Mouse (Mus musculus) midbrain, embryonic 14.5 days (tissue): ENCODE data around the gene Zfp36. TPM values are rescaled to one million over a fixed set of nuclear protein-coding genes. Genes with fewer than 3 reads are reported as not detected.

ENCODE experiments used
- ATAC-seq: fragments of 200-750 bp; cut with Nextera tagmentation; 2 replicates; pipeline ENCODE4 v1.8.0; 2017; ENCODE audit warnings: moderate number of reproducible peaks, moderate library complexity; ENCODE audit not compliant: low FRiP score, low TSS enrichment
- DNase-seq: peaks from one replicate; pipeline ENCODE4 v3.0.0-alpha.2; 2015
- H3K27ac ChIP-seq: fragments of 300-500 bp; sonication (generic); replicated peaks from 2 replicates; pipeline ENCODE4 v1.5.1; 2014; ENCODE audit warnings: mild to moderate bottlenecking, low read depth, low read length, moderate library complexity
- H3K27me3 ChIP-seq: fragments of 300-500 bp; sonication (generic); 2 replicates; pipeline ENCODE4 v1.6.1; 2014; ENCODE audit warnings: low read length, control low read depth, mixed read lengths; ENCODE audit not compliant: control insufficient read depth, insufficient read depth
- H3K36me3 ChIP-seq: fragments of 300-500 bp; sonication (generic); 2 replicates; pipeline ENCODE4 v1.6.1; 2014; ENCODE audit warnings: low read length, control low read depth; ENCODE audit not compliant: control insufficient read depth, insufficient read depth
- H3K4me1 ChIP-seq: fragments of 300-500 bp; sonication (generic); 2 replicates; pipeline ENCODE4 v1.6.1; 2014; ENCODE audit warnings: mild to moderate bottlenecking, antibody characterized with exemption, low read length, control low read depth; ENCODE audit not compliant: control insufficient read depth, insufficient read depth
- H3K4me2 ChIP-seq: fragments of 300-500 bp; sonication (generic); 2 replicates; pipeline ENCODE4 v1.6.1; 2014; ENCODE audit warnings: mild to moderate bottlenecking, low read length, moderate library complexity
- H3K4me3 ChIP-seq: fragments of 300-500 bp; sonication (generic); replicated peaks from 2 replicates; pipeline ENCODE4 v1.5.1; 2014; ENCODE audit warnings: low read depth, low read length
- H3K9ac ChIP-seq: fragments of 300-500 bp; sonication (generic); replicated peaks from 2 replicates; pipeline ENCODE4 v1.6.1; 2014; ENCODE audit warnings: mild to moderate bottlenecking, low read length, moderate library complexity
- H3K9me3 ChIP-seq: fragments of 300-500 bp; sonication (generic); 2 replicates; pipeline ENCODE4 v1.6.1; 2016; ENCODE audit warnings: low read length, control low read depth, mixed read lengths; ENCODE audit not compliant: control insufficient read depth
- WGBS: fragments of 180-500 bp; shearing (Covaris S2); extraction: QIAGEN DNeasy Blood & Tissue Kit; methylation state at CpG from one replicate; pipeline ENCODE4 v1.1.7; 2014; 5-methylcytosine and 5-hydroxymethylcytosine counted together
- polyA plus RNA-seq: library from polyadenylated mRNA; unstranded; fragments of >200 nt; fragmentation: Nextera tagmentation; extraction: Ambion mirVana; gene quantifications from 2 replicates; pipeline ENCODE4 v1.2.1, GENCODE M21; 2014

Zfp36 gene
- polyA plus RNA-seq, 1 experiment from 2014 or later: 3.4 TPM

DNA sequence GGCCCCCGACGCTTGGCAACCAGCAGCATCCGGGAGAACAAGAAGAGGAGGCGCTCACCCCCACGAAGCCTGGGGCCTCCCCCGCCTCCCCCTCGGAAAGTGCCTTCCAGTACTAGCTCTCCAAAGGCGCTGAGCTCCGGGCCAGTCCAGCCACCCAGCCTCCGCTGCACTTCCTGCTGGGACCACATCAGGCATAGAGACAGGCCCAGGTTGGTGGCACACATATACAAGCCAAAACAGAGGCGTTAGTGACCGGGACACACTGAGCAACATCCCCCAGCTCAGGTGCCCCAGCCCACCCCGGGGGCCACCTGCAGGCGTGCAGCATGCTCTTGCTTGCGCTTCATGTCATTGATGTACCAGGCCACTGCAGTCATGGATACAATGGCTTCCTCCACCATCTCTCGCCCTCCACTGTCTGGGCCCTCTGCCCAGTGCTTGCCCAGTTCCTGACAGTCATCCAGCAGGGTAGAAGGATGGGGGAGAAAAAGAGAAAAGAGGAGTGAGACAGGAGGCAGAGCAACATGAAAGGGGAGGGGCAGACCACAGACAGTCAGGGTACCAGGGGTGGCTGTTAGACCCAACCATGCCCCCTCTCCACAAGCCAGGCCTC lies 12.3 kb downstream of the Zfp36 start:
- H3K9ac ChIP-seq: no peak overlapping the region
- peaks cover 43% of the 10 kb centered on the region for H3K36me3 ChIP-seq
- H3K4me2 ChIP-seq: no peak overlapping the region
- no peaks in the 10 kb centered on the region for H3K9me3 ChIP-seq
- no peak overlapping the region for H3K4me3 ChIP-seq
- no peak overlapping the region for H3K27ac ChIP-seq
- H3K27me3 ChIP-seq: no peaks in the 10 kb centered on the region
- 91% methylated on average over 16 of the region's 16 CpGs for WGBS
- DNase-seq (no peak), ATAC-seq (no peak)
- H3K4me1 ChIP-seq: peaks cover 17% of the 10 kb centered on the region; the same call in 1 of the 2 replicates

DNA sequence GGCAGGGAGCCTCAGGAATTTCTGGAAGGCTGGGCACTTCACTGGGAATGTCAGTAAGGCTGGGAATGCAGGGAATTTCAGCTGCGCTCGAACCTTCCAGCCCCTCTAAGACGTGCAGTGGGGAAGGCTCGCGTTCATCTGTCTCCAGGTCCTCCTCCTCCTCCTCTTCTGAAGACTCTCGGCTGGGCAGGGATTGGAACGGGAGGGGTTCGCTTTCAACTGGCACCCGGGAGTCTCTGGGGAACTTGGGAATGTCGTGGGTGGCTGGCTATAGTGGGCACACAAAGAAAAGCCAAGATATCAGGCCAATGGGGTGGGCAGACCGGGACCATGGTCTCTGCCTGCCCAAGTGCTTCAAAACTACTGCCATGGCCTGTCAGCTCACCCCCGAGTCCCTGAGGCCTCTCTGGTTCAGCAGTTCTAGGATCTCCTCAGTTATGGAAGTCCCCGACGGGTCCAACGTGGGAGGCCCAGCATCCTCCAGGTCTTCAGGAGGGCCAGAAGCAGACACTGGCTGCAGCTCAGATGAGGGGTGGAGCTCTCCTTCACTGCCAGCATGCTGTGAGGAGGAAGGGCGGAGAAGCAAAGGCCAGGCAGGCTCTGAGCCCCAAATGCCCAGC lies 17.5 kb downstream of the Zfp36 start:
- Histone ChIP-seq H3K4me1 (peaks cover 9% of the 10 kb centered on the region; the same call in 1 of the 2 replicates), H3K9ac (no peak overlapping the region), H3K4me2 (no peak overlapping the region), H3K9me3 (no peaks in the 10 kb centered on the region), H3K36me3 (peaks cover 60% of the 10 kb centered on the region), H3K4me3 (no peak overlapping the region), H3K27ac (no peak overlapping the region), H3K27me3 (no peaks in the 10 kb centered on the region)
- ATAC-seq (no peak), DNase-seq (no peak)
- WGBS: 93% methylated on average over 16 of the region's 16 CpGs

DNA sequence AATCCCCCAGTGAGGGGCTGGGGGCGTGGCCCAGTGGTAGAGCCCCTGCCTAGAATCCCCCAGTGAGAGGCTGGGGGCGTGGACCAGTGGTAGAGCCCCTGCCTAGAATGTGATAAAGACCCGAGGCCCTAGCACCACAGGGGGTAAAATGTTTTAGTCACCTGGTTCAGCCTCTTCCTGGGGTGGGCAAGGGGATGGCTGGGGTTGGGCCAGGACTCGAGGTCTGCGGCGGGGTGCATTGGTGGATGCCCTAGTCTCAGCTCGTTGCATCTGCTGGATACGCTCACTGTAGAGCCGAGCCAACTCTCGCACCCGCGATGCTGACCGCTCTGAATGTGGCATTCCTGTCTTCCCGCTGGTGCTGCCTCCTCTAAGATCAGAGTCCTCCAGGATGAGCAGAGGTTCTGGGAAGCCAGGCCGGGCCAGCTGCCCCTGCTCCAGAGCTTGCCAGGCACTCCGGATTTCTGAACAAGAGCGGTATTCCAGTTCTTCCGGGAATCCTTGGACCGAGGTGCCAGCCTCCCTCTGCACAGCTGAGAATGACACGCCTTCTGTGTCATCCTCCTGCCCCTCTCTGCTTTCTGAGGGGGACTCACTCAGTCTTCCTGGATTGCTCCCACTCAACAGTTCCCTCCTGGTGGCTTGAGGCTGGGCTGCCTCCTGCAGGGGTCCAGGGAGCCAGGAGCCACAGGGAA lies 18.3 kb downstream of the Zfp36 start:
- Histone ChIP-seq H3K4me3 (no peak overlapping the region), H3K4me2 (no peak overlapping the region), H3K27ac (no peak overlapping the region), H3K9me3 (no peaks in the 10 kb centered on the region), H3K4me1 (peaks cover 9% of the 10 kb centered on the region; the same call in 1 of the 2 replicates), H3K27me3 (no peaks in the 10 kb centered on the region), H3K9ac (no peak overlapping the region), H3K36me3 (peaks cover 52% of the 10 kb centered on the region)
- no peak for DNase-seq
- WGBS: 97% methylated on average over 20 of the region's 20 CpGs
- ATAC-seq: no peak

DNA sequence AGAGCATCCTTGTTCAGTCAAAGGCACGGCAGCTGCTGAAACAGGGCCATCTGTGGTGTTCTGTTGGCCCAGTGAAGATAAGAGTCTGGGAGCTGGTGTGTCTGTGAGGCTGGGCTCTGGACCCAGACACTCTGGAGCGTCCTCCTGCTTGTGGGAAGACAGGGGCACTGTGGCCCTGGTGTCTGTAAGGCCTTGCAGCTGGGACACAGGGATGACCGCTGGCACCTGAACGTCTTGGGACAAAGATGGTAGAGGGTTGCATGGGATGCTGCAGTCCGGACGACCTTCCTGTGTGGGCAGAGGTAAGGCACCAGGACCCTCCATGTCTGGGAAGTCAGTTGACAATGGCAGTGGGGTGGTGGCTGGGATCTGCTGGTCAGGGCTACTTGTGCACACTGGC lies 19.8 kb downstream of the Zfp36 start:
- Histone ChIP-seq H3K9me3 (no peaks in the 10 kb centered on the region), H3K27me3 (no peaks in the 10 kb centered on the region), H3K4me2 (no peak overlapping the region), H3K9ac (no peak overlapping the region), H3K4me1 (peaks cover 9% of the 10 kb centered on the region; the same call in 1 of the 2 replicates), H3K27ac (no peak overlapping the region), H3K4me3 (no peak overlapping the region), H3K36me3 (peaks cover 46% of the 10 kb centered on the region)
- 95% methylated on average over 6 of the region's 6 CpGs for WGBS
- ATAC-seq (no peak), DNase-seq (no peak)

DNA sequence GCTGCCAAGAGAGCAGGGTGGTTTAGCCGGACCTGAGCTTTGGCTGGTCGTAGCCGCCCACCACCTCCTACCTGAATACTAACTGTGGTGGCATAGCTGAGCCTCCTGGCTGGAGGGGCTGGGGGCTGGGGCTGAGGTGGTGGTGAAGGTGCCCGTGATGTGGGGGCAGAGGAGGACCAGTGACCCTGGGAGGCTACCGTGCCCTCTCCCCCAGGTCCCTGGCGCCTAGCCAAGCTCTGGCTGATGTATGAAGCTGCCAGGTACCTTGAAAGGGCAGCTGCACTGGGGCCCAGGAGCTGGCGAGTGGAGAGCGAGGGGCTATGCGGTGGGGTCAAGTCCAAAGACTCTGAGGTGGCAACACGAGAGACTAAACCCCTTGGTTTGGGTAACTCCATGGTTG lies 20.2 kb downstream of the Zfp36 start:
- H3K36me3 ChIP-seq: peaks cover 45% of the 10 kb centered on the region
- WGBS: 93% methylated on average over 10 of the region's 10 CpGs
- no peak overlapping the region for H3K27ac ChIP-seq
- H3K27me3 ChIP-seq: no peaks in the 10 kb centered on the region
- H3K4me3 ChIP-seq: no peak overlapping the region
- H3K4me2 ChIP-seq: no peak overlapping the region
- no peak overlapping the region for H3K9ac ChIP-seq
- no peak for ATAC-seq
- no peak for DNase-seq
- H3K9me3 ChIP-seq: no peaks in the 10 kb centered on the region
- peaks cover 9% of the 10 kb centered on the region; the same call in 1 of the 2 replicates for H3K4me1 ChIP-seq

DNA sequence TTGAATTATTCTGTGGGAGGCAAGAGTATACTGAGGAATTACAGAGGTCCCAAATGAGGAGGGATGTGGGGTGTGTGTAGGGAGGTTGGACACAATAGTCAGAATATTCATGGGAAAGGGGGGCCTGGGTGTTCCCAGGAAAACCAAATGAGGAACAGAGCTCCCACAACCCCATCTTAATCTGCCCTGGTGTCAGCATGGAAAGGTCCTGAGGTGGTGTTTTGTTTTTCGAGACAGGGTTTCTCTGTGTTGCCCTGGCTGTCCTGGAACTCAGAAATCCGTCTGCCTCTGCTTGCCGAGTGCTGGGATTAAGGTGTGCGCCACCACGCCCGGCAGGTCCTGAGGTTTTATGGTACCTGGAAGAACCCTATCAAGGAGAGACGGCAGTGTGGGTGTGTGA lies 21.6 kb downstream of the Zfp36 start:
- Histone ChIP-seq H3K27me3 (no peaks in the 10 kb centered on the region), H3K9me3 (no peaks in the 10 kb centered on the region), H3K4me2 (no peak overlapping the region), H3K4me1 (peaks cover 9% of the 10 kb centered on the region; the same call in 1 of the 2 replicates), H3K27ac (peak overlapping the region; percentile 32; the same call in 1 of the 2 replicates), H3K4me3 (no peak overlapping the region), H3K36me3 (peaks cover 45% of the 10 kb centered on the region), H3K9ac (peak overlapping the region; percentile 31; the same call in 1 of the 2 replicates)
- no peak for DNase-seq
- WGBS: 51% methylated on average over 7 of the region's 7 CpGs
- no peak for ATAC-seq

DNA sequence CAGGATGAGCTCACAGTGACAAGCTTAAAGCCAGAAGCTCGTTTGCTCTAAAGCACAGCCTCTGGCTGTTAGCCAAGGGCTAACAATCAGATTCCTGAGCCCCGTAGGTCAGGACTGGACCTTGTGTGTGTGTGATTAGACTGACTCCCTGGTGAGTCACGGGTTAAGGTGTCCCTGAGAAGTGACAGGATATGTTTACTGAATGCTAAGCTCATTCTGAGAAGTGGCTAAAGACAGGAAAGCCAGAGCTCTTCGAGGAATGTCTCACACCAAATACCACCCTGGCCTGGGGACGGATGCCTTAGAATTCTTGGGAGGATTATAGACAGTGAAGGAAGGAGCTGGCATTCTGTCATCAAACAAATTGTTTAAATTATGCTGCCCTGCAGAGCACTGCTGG lies 22.1 kb downstream of the Zfp36 start:
- Histone ChIP-seq H3K4me1 (peaks cover 9% of the 10 kb centered on the region; the same call in 1 of the 2 replicates), H3K36me3 (peaks cover 49% of the 10 kb centered on the region), H3K4me3 (no peak overlapping the region), H3K27me3 (no peaks in the 10 kb centered on the region), H3K27ac (peak overlapping the region; percentile 32), H3K4me2 (peak overlapping the region; percentile 12; the same call in 1 of the 2 replicates), H3K9ac (peak overlapping the region; percentile 31; the same call in 1 of the 2 replicates), H3K9me3 (no peaks in the 10 kb centered on the region)
- WGBS: 2% methylated on average over 5 of the region's 5 CpGs
- ATAC-seq (no peak), DNase-seq (peak; percentile 46)

DNA sequence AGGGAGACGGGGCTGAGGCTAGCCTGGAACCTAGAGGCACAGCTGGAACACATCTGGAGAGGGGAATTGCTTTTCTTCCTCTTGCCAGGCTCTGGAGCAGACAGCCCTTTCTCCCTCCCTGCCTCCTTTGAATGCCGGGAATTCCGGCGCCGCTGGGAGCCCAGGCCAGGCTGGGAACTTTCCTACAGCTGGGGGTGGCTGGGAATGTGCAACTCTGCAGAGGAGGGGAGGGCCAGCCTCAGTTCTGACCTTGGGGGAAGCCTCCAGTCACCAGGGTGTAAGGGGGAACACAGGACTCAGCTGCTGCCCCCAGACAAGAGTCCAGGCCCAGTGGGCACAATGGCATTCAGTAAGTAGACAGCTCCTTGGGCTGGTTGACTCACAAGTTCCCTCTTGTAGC lies 23.1 kb downstream of the Zfp36 start:
- no peak overlapping the region for H3K4me2 ChIP-seq
- ATAC-seq (no peak), DNase-seq (no peak)
- no peak overlapping the region; the same call in 1 of the 2 replicates for H3K27ac ChIP-seq
- peaks cover 9% of the 10 kb centered on the region; the same call in 1 of the 2 replicates for H3K4me1 ChIP-seq
- no peaks in the 10 kb centered on the region for H3K27me3 ChIP-seq
- no peak overlapping the region for H3K9ac ChIP-seq
- H3K4me3 ChIP-seq: no peak overlapping the region
- H3K9me3 ChIP-seq: no peaks in the 10 kb centered on the region
- peaks cover 45% of the 10 kb centered on the region for H3K36me3 ChIP-seq
- WGBS: 2% methylated on average over 5 of the region's 5 CpGs
